Mouse (Mus musculus) neural tube, embryonic 12.5 days (tissue): ENCODE results near the gene Rpl21. TPM values are rescaled to one million over a fixed set of nuclear protein-coding genes. Genes with fewer than 3 reads are reported as not detected.
"Not testable (repeated sequence)": the region's sequence is repeated elsewhere in the genome, so short reads cannot be mapped to it uniquely, and the experiment has no call there.

ENCODE experiments used
- ATAC-seq: fragments of 200-750 bp; cut with Nextera tagmentation; 2 replicates; pipeline ENCODE4 v1.8.0; 2017; ENCODE audit warnings: low read depth, mild to moderate bottlenecking, moderate TSS enrichment, moderate library complexity; ENCODE audit not compliant: low FRiP score
- H3K27ac ChIP-seq: fragments of 300-500 bp; sonication (generic); 2 replicates; pipeline ENCODE4 v1.5.1; 2016
- H3K27me3 ChIP-seq: fragments of 300-500 bp; sonication (generic); replicated peaks from 2 replicates; pipeline ENCODE4 v1.6.1; 2016; ENCODE audit warnings: mild to moderate bottlenecking
- H3K36me3 ChIP-seq: fragments of 300-500 bp; sonication (generic); 2 replicates; pipeline ENCODE4 v1.6.1; 2016; ENCODE audit warnings: mild to moderate bottlenecking
- H3K4me1 ChIP-seq: fragments of 300-500 bp; sonication (generic); 2 replicates; pipeline ENCODE4 v1.6.1; 2016
- H3K4me2 ChIP-seq: fragments of 300-500 bp; sonication (generic); replicated peaks from 2 replicates; pipeline ENCODE4 v1.6.1; 2016; ENCODE audit warnings: mild to moderate bottlenecking
- H3K4me3 ChIP-seq: fragments of 300-500 bp; sonication (generic); 2 replicates; pipeline ENCODE4 v1.5.1; 2016
- H3K9ac ChIP-seq: fragments of 300-500 bp; sonication (generic); 2 replicates; pipeline ENCODE4 v1.6.1; 2016; ENCODE audit warnings: mild to moderate bottlenecking
- H3K9me3 ChIP-seq: fragments of 300-500 bp; sonication (generic); 2 replicates; pipeline ENCODE4 v1.6.1; 2016; ENCODE audit warnings: mild to moderate bottlenecking
- WGBS: fragments of 180-500 bp; shearing (Covaris S2); methylation state at CpG from one replicate; pipeline ENCODE4 v1.1.7; 2016; 5-methylcytosine and 5-hydroxymethylcytosine counted together
- polyA plus RNA-seq: library from polyadenylated mRNA; unstranded; fragments of >200 nt; fragmentation: Nextera tagmentation; extraction: Ambion mirVana; gene quantifications from 2 replicates; pipeline ENCODE4 v1.2.1, GENCODE M21; 2016

Gene Rpl21
- polyA plus RNA-seq, 1 experiment from 2014 or later = 415 TPM

GRCm38 (mm10) chr5:146857620-146858019 is 24.9 kb downstream of the Rpl21 start:
- WGBS = 85% methylated on average over 8 of the region's 8 CpGs
- ATAC-seq = no peak
- Histone ChIP-seq H3K36me3 (no peaks in the 10 kb centered on the region), H3K27me3 (no peaks in the 10 kb centered on the region), H3K4me1 (no peaks in the 10 kb centered on the region), H3K27ac (no peak overlapping the region), H3K4me3 (no peak overlapping the region), H3K9ac (no peak overlapping the region), H3K9me3 (peaks cover 4% of the 10 kb centered on the region; the same call in 1 of the 2 replicates), H3K4me2 (no peak overlapping the region)

GRCm38 (mm10) chr5:146858772-146859171 is 26.1 kb downstream of the Rpl21 start:
- H3K27ac ChIP-seq = no peak overlapping the region
- H3K9ac ChIP-seq = no peak overlapping the region
- H3K4me1 ChIP-seq = no peaks in the 10 kb centered on the region
- 0 out of 2 replicates have a peak, but pooled peaks have one; percentile 37 for ATAC-seq
- 89% methylated on average over 9 of the region's 9 CpGs for WGBS
- no peaks in the 10 kb centered on the region for H3K36me3 ChIP-seq
- H3K9me3 ChIP-seq = peaks cover 4% of the 10 kb centered on the region; the same call in 1 of the 2 replicates
- no peaks in the 10 kb centered on the region for H3K27me3 ChIP-seq
- H3K4me3 ChIP-seq = no peak overlapping the region
- no peak overlapping the region for H3K4me2 ChIP-seq

- Histone ChIP-seq H3K36me3 (no peaks in the 10 kb centered on the region), H3K27me3 (no peaks in the 10 kb centered on the region), H3K27ac (no peak overlapping the region), H3K9ac (no peak overlapping the region), H3K4me3 (no peak overlapping the region), H3K9me3 (peaks cover 4% of the 10 kb centered on the region; the same call in 1 of the 2 replicates), H3K4me1 (no peaks in the 10 kb centered on the region), H3K4me2 (no peak overlapping the region)
- WGBS = 82% methylated on average over 8 of the region's 8 CpGs
- ATAC-seq = 0 out of 2 replicates have a peak, but pooled peaks have one; percentile 4
These were observed 26.6 kb downstream of the Rpl21 start for GRCm38 (mm10) chr5:146859246-146859645.

GRCm38 (mm10) chr5:146860222-146860998 is 27.7 kb downstream of the Rpl21 start:
- Histone ChIP-seq H3K9me3 (peaks cover 4% of the 10 kb centered on the region; the same call in 1 of the 2 replicates), H3K9ac (no peak overlapping the region), H3K4me3 (no peak overlapping the region), H3K4me2 (no peak overlapping the region), H3K27ac (no peak overlapping the region), H3K36me3 (no peaks in the 10 kb centered on the region), H3K4me1 (no peaks in the 10 kb centered on the region), H3K27me3 (no peaks in the 10 kb centered on the region)
- no peak for ATAC-seq
- WGBS = 78% methylated on average over 18 of the region's 18 CpGs

- Histone ChIP-seq H3K4me1 (no peaks in the 10 kb centered on the region), H3K36me3 (no peaks in the 10 kb centered on the region)
- WGBS = 47% methylated on average over 7 of the region's 7 CpGs
These were observed 28.9 kb downstream of the Rpl21 start for GRCm38 (mm10) chr5:146861588-146861987.

GRCm38 (mm10) chr5:146865511-146865910 is 32.8 kb downstream of the Rpl21 start:
- Histone ChIP-seq H3K4me3 (no peak overlapping the region), H3K9ac (no peak overlapping the region), H3K27ac (no peak overlapping the region), H3K4me1 (peaks cover 11% of the 10 kb centered on the region; the same call in 1 of the 2 replicates), H3K27me3 (no peaks in the 10 kb centered on the region), H3K36me3 (no peaks in the 10 kb centered on the region), H3K4me2 (no peak overlapping the region), H3K9me3 (no peaks in the 10 kb centered on the region)
- WGBS = 68% methylated on average over 4 of the region's 4 CpGs
- no peak for ATAC-seq

More at GRCm38 (mm10) chr5:146861588-146861987, 28.9 kb downstream of the Rpl21 start:
- no peaks in the 10 kb centered on the region for H3K9me3 ChIP-seq
- no peak overlapping the region for H3K27ac ChIP-seq
- no peak for ATAC-seq
- no peak overlapping the region for H3K4me3 ChIP-seq
- no peak overlapping the region for H3K4me2 ChIP-seq
- H3K27me3 ChIP-seq = no peaks in the 10 kb centered on the region
- H3K9ac ChIP-seq = no peak overlapping the region

GRCm38 (mm10) chr5:146866277-146866676 is 33.6 kb downstream of the Rpl21 start:
- no peaks in the 10 kb centered on the region for H3K36me3 ChIP-seq

GRCm38 (mm10) chr5:146867246-146867945 is 34.7 kb downstream of the Rpl21 start:
- H3K4me3 ChIP-seq = peak overlapping the region; percentile 16; the same call in 1 of the 2 replicates
- H3K4me1 ChIP-seq = peaks cover 11% of the 10 kb centered on the region; the same call in 1 of the 2 replicates
- WGBS = 7% methylated on average over 19 of the region's 19 CpGs
- no peak overlapping the region for H3K27ac ChIP-seq
- H3K9me3 ChIP-seq = no peaks in the 10 kb centered on the region
- no peaks in the 10 kb centered on the region for H3K36me3 ChIP-seq
- peak overlapping the region; percentile 54 for H3K4me2 ChIP-seq
- ATAC-seq = no peak
- no peaks in the 10 kb centered on the region for H3K27me3 ChIP-seq
- H3K9ac ChIP-seq = no peak overlapping the region; the same call in 1 of the 2 replicates

More at GRCm38 (mm10) chr5:146866277-146866676, 33.6 kb downstream of the Rpl21 start:
- no peak overlapping the region for H3K9ac ChIP-seq
- no peak overlapping the region for H3K4me3 ChIP-seq
- 93% methylated on average over 2 of the region's 2 CpGs for WGBS
- H3K27me3 ChIP-seq = no peaks in the 10 kb centered on the region
- peaks cover 11% of the 10 kb centered on the region; the same call in 1 of the 2 replicates for H3K4me1 ChIP-seq
- no peak for ATAC-seq
- no peak overlapping the region for H3K27ac ChIP-seq
- no peaks in the 10 kb centered on the region for H3K9me3 ChIP-seq
- no peak overlapping the region for H3K4me2 ChIP-seq

GRCm38 (mm10) chr5:146867946-146868314 is 35.2 kb downstream of the Rpl21 start:
- Histone ChIP-seq H3K27me3 (no peaks in the 10 kb centered on the region), H3K36me3 (no peaks in the 10 kb centered on the region), H3K27ac (no peak overlapping the region), H3K9ac (no peak overlapping the region; the same call in 1 of the 2 replicates), H3K4me3 (no peak overlapping the region), H3K9me3 (no peaks in the 10 kb centered on the region), H3K4me2 (peak overlapping the region; percentile 54), H3K4me1 (peaks cover 11% of the 10 kb centered on the region; the same call in 1 of the 2 replicates)
- ATAC-seq = no peak
- whole genome bisulfite sequencing = 12% methylated on average over 4 of the region's 4 CpGs

GRCm38 (mm10) chr5:146872981-146873631 is 40.4 kb downstream of the Rpl21 start:
- WGBS = 96% methylated on average over 5 of the region's 5 CpGs
- no peaks in the 10 kb centered on the region for H3K27me3 ChIP-seq
- no peak overlapping the region for H3K4me3 ChIP-seq

GRCm38 (mm10) chr5:146876024-146876423 is 43.3 kb downstream of the Rpl21 start:
- WGBS = 62% methylated on average over 2 of the region's 2 CpGs
- ATAC-seq = no peak
- Histone ChIP-seq H3K4me1 (no peaks in the 10 kb centered on the region), H3K4me3 (no peak overlapping the region), H3K9ac (no peak overlapping the region), H3K36me3 (no peaks in the 10 kb centered on the region), H3K27me3 (no peaks in the 10 kb centered on the region), H3K27ac (no peak overlapping the region), H3K9me3 (no peaks in the 10 kb centered on the region), H3K4me2 (no peak overlapping the region)

More at GRCm38 (mm10) chr5:146872981-146873631, 40.4 kb downstream of the Rpl21 start:
- Histone ChIP-seq H3K36me3 (no peaks in the 10 kb centered on the region), H3K4me1 (0 out of 2 replicates have a peak, but pooled peaks cover 4% of the 10 kb centered on the region), H3K9ac (no peak overlapping the region), H3K27ac (no peak overlapping the region), H3K4me2 (no peak overlapping the region), H3K9me3 (no peaks in the 10 kb centered on the region)
- no peak for ATAC-seq

GRCm38 (mm10) chr5:146877882-146878281 is 45.2 kb downstream of the Rpl21 start:
- H3K9me3 ChIP-seq, H3K4me3 ChIP-seq, H3K9ac ChIP-seq, H3K36me3 ChIP-seq, ATAC-seq, H3K4me2 ChIP-seq, H3K4me1 ChIP-seq, H3K27ac ChIP-seq, H3K27me3 ChIP-seq: not testable (repeated sequence)
- WGBS = 85% methylated on average over 5 of the region's 6 CpGs
